Mouse (Mus musculus) G1E (cell line): ENCODE results near the gene Xpnpep1.

Source experiments
- CTCF ChIP-seq: IDR thresholded peaks from 2 replicates; pipeline ENCODE4 v1.5.1; 2012; ENCODE audit warnings: low read depth, low read length, inconsistent platforms, mixed read lengths
- GATA1 ChIP-seq: IDR thresholded peaks from 2 replicates; pipeline ENCODE4 v1.6.1; 2012; ENCODE audit warnings: borderline replicate concordance, low read length, inconsistent platforms, mixed read lengths
- POLR2AphosphoS5 ChIP-seq: IDR thresholded peaks from 2 replicates; pipeline ENCODE4 v1.6.1; 2012; ENCODE audit warnings: low read depth, low read length, inconsistent platforms; ENCODE audit not compliant: insufficient replicate concordance
- TAL1 ChIP-seq: conservative IDR thresholded peaks from 2 replicates; pipeline ENCODE4 v1.6.1; 2012; ENCODE audit warnings: low read depth, low read length, inconsistent platforms, mixed read lengths

DNA sequence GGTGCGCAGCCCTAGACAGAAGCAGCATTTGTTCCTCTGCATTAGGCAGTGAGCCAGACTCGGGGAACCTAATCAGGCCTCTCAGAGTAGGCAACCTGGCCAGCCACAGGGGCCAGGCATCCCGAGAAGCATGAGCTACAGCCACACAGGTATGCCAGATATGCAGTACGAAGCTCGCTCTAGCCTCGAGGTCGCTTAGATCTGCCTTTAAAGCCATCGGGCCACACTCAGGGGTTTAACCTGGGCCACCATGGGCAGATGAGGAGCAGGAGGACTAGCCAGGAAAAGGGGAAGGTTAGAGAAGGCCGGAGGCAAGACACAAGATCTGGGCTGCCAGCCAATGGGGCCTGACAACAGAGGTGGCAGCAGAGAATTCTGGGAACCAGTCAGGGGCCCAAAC, 22.1 kb downstream of the Xpnpep1 start:
- no peak for TF ChIP-seq GATA1
- no peak for TF ChIP-seq CTCF
- no peak for TF ChIP-seq TAL1
- TF ChIP-seq POLR2AphosphoS5, result no peak
